10 mouse cellular contexts compared by ENCODE assay signal in genomic region chr5:89526181-89526778, GRCm38 (mm10). TPM values are rescaled to one million over a fixed set of nuclear protein-coding genes. Genes with fewer than 3 reads are reported as not detected.
A peak's percentile ranks its signal among the peaks of the same experiment; 100 is the strongest.
DNase-seq lines count a peak whose midpoint lies in the region; ATAC-seq and TF ChIP-seq lines count a peak whose summit lies in the region.
"Had no signal": no experiment of that assay in that cellular context is flagged by ENCODE, and none has a peak within 500 bp of the region (broad histone marks: within the 10 kb centered on the region; RNA-seq: fewer than 3 reads in every experiment).

No protein-coding gene starts in this region.

- peak overlapping the region; percentile 49 for H3K4me2 ChIP-seq in liver, embryonic 16.5 days (ENCODE audit: low read depth, low read length)

- DNase-seq in gastrocnemius, adult 2 months: no peak
- DNase-seq in gastrocnemius, adult 18-20 months (ENCODE audit: low spot score): no peak
- peak; percentile 58 for DNase-seq in brain, adult 2 months (ENCODE audit: low read depth, low spot score)
- DNase-seq in hindbrain, embryonic 10.5 days (ENCODE audit: low spot score): no peak
- DNase-seq in frontal cortex, postnatal 25 days (ENCODE audit: low spot score in 2 of 2): no peak
- no peak for DNase-seq in adrenal gland, adult (ENCODE audit: inconsistent age in 2 of 2, low spot score in 1 of 2)

- no peaks in the 10 kb centered on the region for H3K36me3 ChIP-seq in hindbrain, embryonic 10.5 days
- no peaks in the 10 kb centered on the region for H3K36me3 ChIP-seq in liver, embryonic 16.5 days (ENCODE audit: control insufficient read depth, insufficient read depth)

- ATAC-seq in liver, embryonic 16.5 days (ENCODE audit: low read depth): no peak
- ATAC-seq in megakaryocyte-erythroid progenitor cell, adult 5-6 weeks (replicated peaks; ENCODE audit: low FRiP score, low TSS enrichment, poor library complexity, severe bottlenecking): no peak

- intact Hi-C loops in gastrocnemius, adult 2 months (cut with DNase I): no loop called here

- peaks cover 22% of the 10 kb centered on the region for H3K27me3 ChIP-seq in hindbrain, embryonic 10.5 days (ENCODE audit: insufficient read depth, poor library complexity, severe bottlenecking)
- H3K27me3 ChIP-seq in liver, embryonic 16.5 days (ENCODE audit: control insufficient read depth, insufficient read depth, low read depth, low read length): no peaks in the 10 kb centered on the region; the same call in 1 of the 2 replicates

- H3K9ac ChIP-seq in liver, embryonic 16.5 days (ENCODE audit: low read depth, low read length): no peak overlapping the region

- H3K9me3 ChIP-seq in hindbrain, embryonic 10.5 days: no peaks in the 10 kb centered on the region
- H3K9me3 ChIP-seq in liver, embryonic 16.5 days (replicated peaks; ENCODE audit: control insufficient read depth, low read length): no peaks in the 10 kb centered on the region

- H3K4me1 ChIP-seq in hindbrain, embryonic 10.5 days (replicated peaks): peaks cover 23% of the 10 kb centered on the region
- no peaks in the 10 kb centered on the region for H3K4me1 ChIP-seq in liver, embryonic 16.5 days (ENCODE audit: control insufficient read depth, low read depth, low read length)

- H3K4me3 ChIP-seq in gastrocnemius, adult 2 months: peak overlapping the region; percentile 7; the same call in 1 of the 2 replicates
- H3K4me3 ChIP-seq in hindbrain, embryonic 10.5 days: peak overlapping the region; percentile 60
- H3K4me3 ChIP-seq in liver, embryonic 16.5 days (ENCODE audit: low read depth, low read length): peak overlapping the region; percentile 22; the same call in 1 of the 2 replicates
- H3K4me3 ChIP-seq: erythroblast, embryonic 14.5 days had no signal

- WGBS in hindbrain, embryonic 10.5 days: 5% methylated on average over 14 of the region's 14 CpGs
- WGBS in liver, embryonic 16.5 days (ENCODE audit: insufficient replicate concordance): 11% methylated on average over 14 of the region's 14 CpGs

- no peak overlapping the region for H3K27ac ChIP-seq in gastrocnemius, adult 2 months
- peak overlapping the region; percentile 56; the same call in 1 of the 2 replicates for H3K27ac ChIP-seq in hindbrain, embryonic 10.5 days
- no peak overlapping the region for H3K27ac ChIP-seq in liver, embryonic 16.5 days (ENCODE audit: low read length)

- no peak for TF ChIP-seq CTCF in gastrocnemius, adult 2 months (IDR thresholded peaks at IDR 0.05)

RNA-seq across cellular contexts. Expression of gene Npffr2, which starts 0.9 kb away (rescaled TPM):
- not detected for total RNA-seq in gastrocnemius, adult 2 months (2021)
- total RNA-seq in gastrocnemius, adult 18-20 months (2021): not detected
- polyA plus RNA-seq in hindbrain, embryonic 10.5 days (2016; fragmentation: Nextera tagmentation; extraction: Ambion mirVana): 0.48 and 0.76 TPM in 2 replicates
- polyA plus RNA-seq in liver, embryonic 16.5 days (2015; fragmentation: Nextera tagmentation; extraction: Ambion mirVana): not detected in 2 replicates
- not detected in 2 replicates for total RNA-seq in megakaryocyte-erythroid progenitor cell, adult 5-6 weeks (2014; fragmentation: Nextera tagmentation)
- total RNA-seq in megakaryocyte-erythroid progenitor cell, adult 5-6 weeks (2017): not detected in 2 replicates
- total RNA-seq: layer of hippocampus, postnatal 36 days had no signal
- polyA plus RNA-seq: erythroblast, embryonic 14.5 days had no signal

Comparison
In these comparisons a context has a peak if more than half of its experiments do, and no peak if none do; other contexts are left out.
1. H3K4me3 ChIP-seq: peak in every context shown above with its lines; median percentile 60 in hindbrain, embryonic 10.5 days; 22 in liver, embryonic 16.5 days; 7 in gastrocnemius, adult 2 months.